Mouse (Mus musculus): Measurements from ENCODE around the gene Mrpl51.

DNA sequence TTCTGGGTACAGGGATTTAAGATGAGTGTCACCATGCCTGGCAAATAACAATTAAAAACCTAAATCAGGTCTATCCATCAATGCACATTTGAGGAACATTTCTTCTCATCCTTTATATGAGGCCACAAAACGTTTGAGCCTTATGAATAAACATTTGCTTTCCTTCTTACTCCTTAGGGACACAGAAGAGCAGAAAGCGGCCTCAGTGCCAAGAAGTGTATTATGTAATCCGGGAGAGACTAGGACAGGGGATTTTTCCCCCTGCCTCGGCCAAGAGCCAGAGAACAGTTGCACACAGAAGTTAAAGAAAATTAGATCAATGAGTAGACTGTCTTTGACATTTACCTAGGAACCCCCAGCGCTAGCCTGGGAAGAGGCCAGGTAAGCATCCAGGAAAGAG is 9.5 kb upstream of the Mrpl51 start:
- TF ChIP-seq EP300 (IDR thresholded peaks at IDR 0.05): no peak
- TF ChIP-seq CTCF (IDR thresholded peaks at IDR 0.05): no peak
